Mouse (Mus musculus): ENCODE measurements at regions not wholly inside any gene's neighbourhood (a gene's known extent, or its start where the extent isn't known, plus 50 kb on each side); places are given as distances from the start of the nearest gene placed in this dataset.

- no peak for DNase-seq (ENCODE audit: low spot score in 2 of 2)
Measured at GRCm38 (mm10) chr13:101883177-101883576, 115.2 kb upstream of the Pik3r1 start.

- DNase-seq (ENCODE audit: low spot score in 2 of 2), result no peak
Measured at GRCm38 (mm10) chr13:101884752-101885151, 116.7 kb upstream of the Pik3r1 start.

GRCm38 (mm10) chr13:101891473-101891872 lies 123.5 kb upstream of the Pik3r1 start:
- DNase-seq (ENCODE audit: low spot score in 2 of 2), result no peak

- DNase-seq (ENCODE audit: low spot score in 2 of 2), result no peak
Measured at GRCm38 (mm10) chr13:101893035-101893600, 125.1 kb upstream of the Pik3r1 start.

- no peak for DNase-seq (ENCODE audit: low spot score in 2 of 2)
Measured at GRCm38 (mm10) chr13:101895161-101895560, 127.1 kb upstream of the Pik3r1 start.

GRCm38 (mm10) chr13:101895686-101896085 lies 127.7 kb upstream of the Pik3r1 start:
- no peak for DNase-seq (ENCODE audit: low spot score in 2 of 2)

GRCm38 (mm10) chr13:101896946-101897345 lies 128.9 kb upstream of the Pik3r1 start:
- no peak for DNase-seq (ENCODE audit: low spot score in 2 of 2)

GRCm38 (mm10) chr13:101902213-101902612 lies 134.2 kb upstream of the Pik3r1 start:
- DNase-seq (ENCODE audit: low spot score in 2 of 2), result no peak

GRCm38 (mm10) chr13:101905909-101906676 lies 138.1 kb upstream of the Pik3r1 start:
- peak; percentile 16 to 46 for DNase-seq (ENCODE audit: low spot score in 2 of 2)

GRCm38 (mm10) chr13:101909026-101909425 lies 141.0 kb upstream of the Pik3r1 start:
- peak in 1 of 2 experiments; percentile 15 for DNase-seq (ENCODE audit: low spot score in 2 of 2)

GRCm38 (mm10) chr13:101910687-101911086 lies 142.7 kb upstream of the Pik3r1 start:
- DNase-seq (ENCODE audit: low spot score in 2 of 2), result no peak

GRCm38 (mm10) chr13:101914132-101914531 lies 146.1 kb upstream of the Pik3r1 start:
- no peak for DNase-seq (ENCODE audit: low spot score in 2 of 2)

GRCm38 (mm10) chr13:101914691-101915541 lies 146.9 kb upstream of the Pik3r1 start:
- DNase-seq (ENCODE audit: low spot score in 2 of 2), result peak; percentile 33 to 49

- peak in 1 of 2 experiments; percentile 11 for DNase-seq (ENCODE audit: low spot score in 2 of 2)
Measured at GRCm38 (mm10) chr13:101915542-101915941, 147.5 kb upstream of the Pik3r1 start.

GRCm38 (mm10) chr13:101915948-101916594 lies 148.1 kb upstream of the Pik3r1 start:
- no peak for DNase-seq (ENCODE audit: low spot score in 2 of 2)

GRCm38 (mm10) chr13:101916876-101917275 lies 148.9 kb upstream of the Pik3r1 start:
- DNase-seq (ENCODE audit: low spot score in 2 of 2), result no peak

GRCm38 (mm10) chr13:101918185-101918584 lies 150.2 kb upstream of the Pik3r1 start:
- no peak for DNase-seq (ENCODE audit: low spot score in 2 of 2)

GRCm38 (mm10) chr13:101919266-101919665 lies 151.2 kb upstream of the Pik3r1 start:
- no peak for DNase-seq (ENCODE audit: low spot score in 2 of 2)

GRCm38 (mm10) chr13:101920384-101920783 lies 152.4 kb upstream of the Pik3r1 start:
- no peak for DNase-seq (ENCODE audit: low spot score in 2 of 2)

GRCm38 (mm10) chr13:101924637-101925036 lies 156.6 kb upstream of the Pik3r1 start:
- no peak for DNase-seq (ENCODE audit: low spot score in 2 of 2)

GRCm38 (mm10) chr13:101931264-101931663 lies 163.2 kb upstream of the Pik3r1 start:
- no peak for DNase-seq (ENCODE audit: low spot score in 2 of 2)

- no peak for DNase-seq (ENCODE audit: low spot score in 2 of 2)
Measured at GRCm38 (mm10) chr13:101931882-101932281, 163.9 kb upstream of the Pik3r1 start.

Measured in frontal cortex, postnatal 14 days (tissue).